Mouse (Mus musculus): ENCODE data around the gene Dand5. TPM values are rescaled to one million over a fixed set of nuclear protein-coding genes. Genes with fewer than 3 reads are reported as not detected.

The Dand5 gene
- polyA plus RNA-seq, 1 experiment from 2014 or later, result 6.6 TPM

GRCm38 (mm10) chr8:84775621-84776113, 47.0 kb downstream of the Dand5 start:
- peak overlapping the region; percentile 44; the same call in 1 of the 2 replicates for H3K9ac ChIP-seq (ENCODE audit: low read length)
- WGBS, result 24% methylated on average over 7 of the region's 7 CpGs
- no peaks in the 10 kb centered on the region for H3K9me3 ChIP-seq (replicated peaks; ENCODE audit: control insufficient read depth, low read length)
- no peak overlapping the region for H3K4me3 ChIP-seq (ENCODE audit: low read length)
- H3K27ac ChIP-seq (ENCODE audit: low read length), result peak overlapping the region; percentile 46
- no peaks in the 10 kb centered on the region for H3K36me3 ChIP-seq (ENCODE audit: control insufficient read depth, insufficient read depth)
- peaks cover 37% of the 10 kb centered on the region for H3K4me1 ChIP-seq (ENCODE audit: control insufficient read depth, insufficient read depth, low read length)
- peak overlapping the region; percentile 68 for H3K4me2 ChIP-seq (ENCODE audit: low read depth, low read length)
- peaks cover 54% of the 10 kb centered on the region for H3K27me3 ChIP-seq (ENCODE audit: control insufficient read depth, insufficient read depth, low read length)
- no peak for ATAC-seq (replicated peaks; ENCODE audit: extremely low read depth, insufficient read depth, low FRiP score)

- Histone ChIP-seq H3K4me2 (ENCODE audit: low read depth, low read length) (peak overlapping the region; percentile 68), H3K9me3 (replicated peaks; ENCODE audit: control insufficient read depth, low read length) (no peaks in the 10 kb centered on the region), H3K27me3 (ENCODE audit: control insufficient read depth, insufficient read depth, low read length) (peaks cover 50% of the 10 kb centered on the region), H3K36me3 (ENCODE audit: control insufficient read depth, insufficient read depth) (no peaks in the 10 kb centered on the region), H3K4me1 (ENCODE audit: control insufficient read depth, insufficient read depth, low read length) (peaks cover 39% of the 10 kb centered on the region), H3K9ac (ENCODE audit: low read length) (peak overlapping the region; percentile 44; the same call in 1 of the 2 replicates), H3K27ac (ENCODE audit: low read length) (peak overlapping the region; percentile 46), H3K4me3 (ENCODE audit: low read length) (no peak overlapping the region)
- ATAC-seq (replicated peaks; ENCODE audit: extremely low read depth, insufficient read depth, low FRiP score), result peak; percentile 20; the same call in 1 of the 2 replicates
- WGBS, result 18% methylated on average over 13 of the region's 13 CpGs
Observed at GRCm38 (mm10) chr8:84775105-84775591, 47.5 kb downstream of the Dand5 start.

DNA sequence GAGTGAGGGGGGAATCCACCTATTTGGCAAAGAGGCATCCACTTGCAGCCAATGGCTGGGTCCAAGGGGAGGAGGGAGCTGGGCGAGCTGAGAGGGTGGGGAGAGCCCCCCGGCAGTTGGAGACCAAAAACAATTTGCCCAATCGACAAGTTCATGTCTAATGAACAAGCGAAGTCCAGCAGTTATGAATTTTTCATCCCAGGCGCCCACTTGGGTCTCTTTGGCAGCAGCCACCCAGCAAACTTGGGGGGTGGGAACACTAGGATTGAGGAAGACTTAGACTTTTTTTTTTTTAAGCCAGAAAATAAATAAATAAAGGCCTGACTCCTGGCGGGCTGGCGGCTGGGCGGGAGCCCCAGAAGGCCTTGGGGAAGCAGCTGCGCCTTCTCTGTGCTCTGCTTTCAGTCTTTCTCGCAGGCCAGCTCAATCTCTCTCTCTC, 48.1 kb downstream of the Dand5 start:
- no peaks in the 10 kb centered on the region for H3K9me3 ChIP-seq (replicated peaks; ENCODE audit: control insufficient read depth, low read length)
- H3K4me2 ChIP-seq (ENCODE audit: low read depth, low read length), result peak overlapping the region; percentile 68
- no peaks in the 10 kb centered on the region for H3K36me3 ChIP-seq (ENCODE audit: control insufficient read depth, insufficient read depth)
- H3K27ac ChIP-seq (ENCODE audit: low read length), result peak overlapping the region; percentile 74
- H3K27me3 ChIP-seq (ENCODE audit: control insufficient read depth, insufficient read depth, low read length), result peaks cover 47% of the 10 kb centered on the region
- peak overlapping the region; percentile 33; the same call in 1 of the 2 replicates for H3K9ac ChIP-seq (ENCODE audit: low read length)
- 12% methylated on average over 10 of the region's 10 CpGs for WGBS
- ATAC-seq (replicated peaks; ENCODE audit: extremely low read depth, insufficient read depth, low FRiP score), result peak; percentile 43; the same call in 1 of the 2 replicates
- H3K4me1 ChIP-seq (ENCODE audit: control insufficient read depth, insufficient read depth, low read length), result peaks cover 36% of the 10 kb centered on the region
- H3K4me3 ChIP-seq (ENCODE audit: low read length), result peak overlapping the region; percentile 25

- Histone ChIP-seq H3K27me3 (ENCODE audit: control insufficient read depth, insufficient read depth, low read length) (peaks cover 45% of the 10 kb centered on the region), H3K36me3 (ENCODE audit: control insufficient read depth, insufficient read depth) (no peaks in the 10 kb centered on the region), H3K9me3 (replicated peaks; ENCODE audit: control insufficient read depth, low read length) (no peaks in the 10 kb centered on the region), H3K4me1 (ENCODE audit: control insufficient read depth, insufficient read depth, low read length) (peaks cover 36% of the 10 kb centered on the region), H3K9ac (ENCODE audit: low read length) (peak overlapping the region; percentile 40; the same call in 1 of the 2 replicates), H3K4me3 (ENCODE audit: low read length) (peak overlapping the region; percentile 47), H3K4me2 (ENCODE audit: low read depth, low read length) (peak overlapping the region; percentile 68), H3K27ac (ENCODE audit: low read length) (peak overlapping the region; percentile 53)
- WGBS, result 1% methylated on average over 11 of the region's 19 CpGs
- peak; percentile 83 for ATAC-seq (replicated peaks; ENCODE audit: extremely low read depth, insufficient read depth, low FRiP score)
Observed at GRCm38 (mm10) chr8:84773833-84774232, 48.8 kb downstream of the Dand5 start.

DNA sequence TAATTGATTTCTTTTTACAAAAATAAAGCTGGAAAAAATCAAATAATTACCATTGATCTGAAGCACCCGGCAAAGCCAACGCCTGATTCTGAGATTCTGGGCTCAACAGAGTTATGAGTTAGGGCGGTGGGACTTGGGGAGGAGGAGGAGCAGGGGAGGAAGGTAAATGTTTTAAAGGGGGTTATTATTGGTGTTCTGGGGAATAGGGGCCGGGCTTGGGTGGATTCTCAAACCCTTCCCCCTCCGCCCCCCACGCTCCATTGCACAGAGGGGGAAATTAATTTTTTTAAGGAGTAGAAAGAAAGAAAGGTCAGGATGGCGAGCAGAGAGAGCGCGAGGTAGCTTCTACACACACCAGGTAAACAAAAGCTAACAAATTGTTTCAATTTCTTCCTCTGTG, 49.3 kb downstream of the Dand5 start:
- ATAC-seq (replicated peaks; ENCODE audit: extremely low read depth, insufficient read depth, low FRiP score), result no peak
- Histone ChIP-seq H3K4me2 (ENCODE audit: low read depth, low read length) (peak overlapping the region; percentile 68), H3K9me3 (replicated peaks; ENCODE audit: control insufficient read depth, low read length) (no peaks in the 10 kb centered on the region), H3K27ac (ENCODE audit: low read length) (peak overlapping the region; percentile 53), H3K4me1 (ENCODE audit: control insufficient read depth, insufficient read depth, low read length) (peaks cover 36% of the 10 kb centered on the region), H3K4me3 (ENCODE audit: low read length) (peak overlapping the region; percentile 47), H3K9ac (ENCODE audit: low read length) (peak overlapping the region; percentile 40; the same call in 1 of the 2 replicates), H3K27me3 (ENCODE audit: control insufficient read depth, insufficient read depth, low read length) (peaks cover 42% of the 10 kb centered on the region), H3K36me3 (ENCODE audit: control insufficient read depth, insufficient read depth) (peaks cover 3% of the 10 kb centered on the region; the same call in 1 of the 2 replicates)
- WGBS, result 10% methylated on average over 9 of the region's 9 CpGs

GRCm38 (mm10) chr8:84772628-84773027, 50.0 kb downstream of the Dand5 start:
- H3K4me1 ChIP-seq (ENCODE audit: control insufficient read depth, insufficient read depth, low read length), result peaks cover 36% of the 10 kb centered on the region
- peaks cover 38% of the 10 kb centered on the region for H3K27me3 ChIP-seq (ENCODE audit: control insufficient read depth, insufficient read depth, low read length)
- H3K36me3 ChIP-seq (ENCODE audit: control insufficient read depth, insufficient read depth), result peaks cover 3% of the 10 kb centered on the region
- no peak for ATAC-seq (replicated peaks; ENCODE audit: extremely low read depth, insufficient read depth, low FRiP score)
- H3K9me3 ChIP-seq (replicated peaks; ENCODE audit: control insufficient read depth, low read length), result no peaks in the 10 kb centered on the region
- H3K9ac ChIP-seq (ENCODE audit: low read length), result no peak overlapping the region
- 9% methylated on average over 3 of the region's 3 CpGs for WGBS
- peak overlapping the region; percentile 38; the same call in 1 of the 2 replicates for H3K4me2 ChIP-seq (ENCODE audit: low read depth, low read length)
- no peak overlapping the region for H3K4me3 ChIP-seq (ENCODE audit: low read length)
- no peak overlapping the region for H3K27ac ChIP-seq (ENCODE audit: low read length)

- peaks cover 3% of the 10 kb centered on the region for H3K36me3 ChIP-seq (ENCODE audit: control insufficient read depth, insufficient read depth)
- H3K9ac ChIP-seq (ENCODE audit: low read length), result no peak overlapping the region
- no peak overlapping the region for H3K4me3 ChIP-seq (ENCODE audit: low read length)
- no peak for ATAC-seq (replicated peaks; ENCODE audit: extremely low read depth, insufficient read depth, low FRiP score)
- 26% methylated on average over 34 of the region's 34 CpGs for WGBS
- peaks cover 36% of the 10 kb centered on the region for H3K4me1 ChIP-seq (ENCODE audit: control insufficient read depth, insufficient read depth, low read length)
- peak overlapping the region; percentile 38; the same call in 1 of the 2 replicates for H3K4me2 ChIP-seq (ENCODE audit: low read depth, low read length)
- H3K27me3 ChIP-seq (ENCODE audit: control insufficient read depth, insufficient read depth, low read length), result peaks cover 31% of the 10 kb centered on the region
- no peak overlapping the region for H3K27ac ChIP-seq (ENCODE audit: low read length)
- no peaks in the 10 kb centered on the region for H3K9me3 ChIP-seq (replicated peaks; ENCODE audit: control insufficient read depth, low read length)
Observed at GRCm38 (mm10) chr8:84771941-84772378, 50.7 kb downstream of the Dand5 start.

DNA sequence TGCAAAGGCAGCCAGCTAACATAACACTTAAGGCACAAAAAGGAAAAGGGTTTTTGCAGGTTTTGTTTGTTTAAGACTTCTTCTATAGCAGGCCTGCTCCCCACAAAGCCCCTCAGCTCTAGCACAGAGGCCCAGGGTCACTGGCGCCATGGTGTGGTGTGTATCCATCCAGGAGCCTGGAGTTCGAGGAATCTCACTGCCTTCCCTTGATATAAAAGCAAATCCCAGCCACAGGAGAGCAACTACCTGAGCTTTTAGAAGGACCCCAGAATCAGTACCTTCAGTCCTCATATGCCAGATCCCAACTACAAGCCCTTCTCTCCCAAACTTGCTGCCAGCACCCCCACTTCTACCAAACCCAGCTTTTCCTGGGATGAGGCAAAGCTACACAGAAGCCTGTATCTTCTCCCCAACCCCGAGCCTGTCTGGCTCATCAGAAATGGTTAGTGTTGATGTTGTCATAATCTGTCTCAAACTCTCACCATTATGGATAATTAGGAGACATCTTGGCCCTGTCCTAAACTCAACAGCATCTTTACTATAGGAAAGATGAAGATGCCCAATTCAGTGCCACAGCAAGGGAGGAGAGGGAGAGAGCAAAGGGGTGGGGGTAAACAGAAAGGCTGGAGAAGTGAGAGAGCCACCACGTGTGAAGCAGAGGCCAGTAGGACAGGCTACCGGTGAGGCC, 51.5 kb downstream of the Dand5 start:
- Histone ChIP-seq H3K4me3 (ENCODE audit: low read length) (no peak overlapping the region), H3K27me3 (ENCODE audit: control insufficient read depth, insufficient read depth, low read length) (peaks cover 23% of the 10 kb centered on the region)
- 65% methylated on average over 5 of the region's 5 CpGs for WGBS

More for the DNA sequence above, 51.5 kb downstream of the Dand5 start:
- Histone ChIP-seq H3K4me1 (ENCODE audit: control insufficient read depth, insufficient read depth, low read length) (peaks cover 36% of the 10 kb centered on the region), H3K27ac (ENCODE audit: low read length) (no peak overlapping the region), H3K4me2 (ENCODE audit: low read depth, low read length) (no peak overlapping the region), H3K36me3 (ENCODE audit: control insufficient read depth, insufficient read depth) (peaks cover 3% of the 10 kb centered on the region), H3K9me3 (replicated peaks; ENCODE audit: control insufficient read depth, low read length) (no peaks in the 10 kb centered on the region), H3K9ac (ENCODE audit: low read length) (no peak overlapping the region)
- ATAC-seq (replicated peaks; ENCODE audit: extremely low read depth, insufficient read depth, low FRiP score), result no peak
